Mouse (Mus musculus) spleen, postnatal 0 days (tissue): ENCODE measurements around the gene Tusc2. TPM values are rescaled to one million over a fixed set of nuclear protein-coding genes. Genes with fewer than 3 reads are reported as not detected.

Experiments
- polyA plus RNA-seq: library from polyadenylated mRNA; unstranded; fragments of >200 nt; fragmentation: Nextera tagmentation; extraction: Ambion mirVana; gene quantifications from 2 replicates; pipeline ENCODE4 v1.2.1, GENCODE M21; 2015

The Tusc2 gene
- 38.6 and 39.5 TPM in 2 replicates for polyA plus RNA-seq

DNA sequence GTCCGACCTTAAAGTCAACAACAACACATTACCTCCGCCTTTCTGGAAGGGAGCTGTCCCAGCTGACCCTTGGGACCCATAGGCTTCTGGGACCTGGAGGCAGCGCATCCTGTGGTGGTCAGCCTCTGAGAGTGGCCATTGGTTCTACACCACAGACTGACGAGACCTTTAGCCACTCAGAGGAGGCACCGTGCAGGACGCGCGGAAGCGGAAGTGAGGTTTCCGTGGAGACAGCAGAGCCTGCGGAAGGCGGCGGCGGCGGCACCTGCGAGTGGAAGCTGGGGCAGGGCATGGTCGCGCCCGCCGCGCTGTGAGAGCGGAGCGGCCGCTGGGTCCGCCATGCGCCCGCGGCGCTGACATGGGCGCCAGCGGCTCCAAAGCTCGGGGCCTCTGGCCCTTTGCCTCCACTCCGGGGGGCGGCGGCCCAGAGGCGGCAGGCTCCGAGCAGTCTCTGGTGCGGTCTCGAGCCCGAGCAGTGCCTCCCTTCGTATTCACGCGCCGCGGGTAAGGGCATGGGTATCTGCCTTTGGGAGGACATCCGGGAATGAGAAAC lies at the start of gene Tusc2:
TSS of gene Tusc2 (plus strand) at position 227 of the 553 bp plus-strand sequence.

DNA sequence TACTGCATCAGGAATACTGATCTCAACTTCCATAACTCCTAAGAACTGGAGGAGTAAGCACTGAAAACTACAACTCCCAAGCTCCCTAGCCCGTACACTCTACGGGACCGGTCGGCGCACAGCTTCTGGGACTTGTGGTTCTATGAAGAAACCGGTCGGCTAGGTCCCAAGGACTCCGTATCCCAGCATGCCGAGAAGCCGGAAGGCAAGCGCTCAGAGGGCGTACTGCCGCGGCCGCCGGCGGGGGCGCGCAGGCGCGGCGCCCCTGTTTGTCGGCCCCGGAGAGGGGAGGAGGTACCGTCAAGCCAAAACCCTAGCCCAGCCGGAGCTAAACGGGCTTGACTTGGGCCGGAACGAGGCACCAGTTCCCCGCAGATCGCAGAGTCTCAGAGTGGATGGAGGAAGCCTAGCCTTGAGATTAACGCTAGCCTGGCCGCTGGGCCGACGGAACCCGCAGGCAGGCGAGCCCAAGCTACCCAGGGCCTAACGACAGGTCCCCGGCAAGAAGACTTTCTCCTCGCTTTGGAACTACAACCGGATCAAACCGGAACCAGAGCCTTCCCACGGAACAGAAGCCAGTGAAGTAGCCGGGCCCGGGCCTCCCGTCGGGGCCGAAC lies 29.2 kb upstream of the Tusc2 start, which contains the start of gene Tmem115:
TSS of gene Tmem115 (plus strand) at position 155 of the 617 bp plus-strand sequence.

DNA sequence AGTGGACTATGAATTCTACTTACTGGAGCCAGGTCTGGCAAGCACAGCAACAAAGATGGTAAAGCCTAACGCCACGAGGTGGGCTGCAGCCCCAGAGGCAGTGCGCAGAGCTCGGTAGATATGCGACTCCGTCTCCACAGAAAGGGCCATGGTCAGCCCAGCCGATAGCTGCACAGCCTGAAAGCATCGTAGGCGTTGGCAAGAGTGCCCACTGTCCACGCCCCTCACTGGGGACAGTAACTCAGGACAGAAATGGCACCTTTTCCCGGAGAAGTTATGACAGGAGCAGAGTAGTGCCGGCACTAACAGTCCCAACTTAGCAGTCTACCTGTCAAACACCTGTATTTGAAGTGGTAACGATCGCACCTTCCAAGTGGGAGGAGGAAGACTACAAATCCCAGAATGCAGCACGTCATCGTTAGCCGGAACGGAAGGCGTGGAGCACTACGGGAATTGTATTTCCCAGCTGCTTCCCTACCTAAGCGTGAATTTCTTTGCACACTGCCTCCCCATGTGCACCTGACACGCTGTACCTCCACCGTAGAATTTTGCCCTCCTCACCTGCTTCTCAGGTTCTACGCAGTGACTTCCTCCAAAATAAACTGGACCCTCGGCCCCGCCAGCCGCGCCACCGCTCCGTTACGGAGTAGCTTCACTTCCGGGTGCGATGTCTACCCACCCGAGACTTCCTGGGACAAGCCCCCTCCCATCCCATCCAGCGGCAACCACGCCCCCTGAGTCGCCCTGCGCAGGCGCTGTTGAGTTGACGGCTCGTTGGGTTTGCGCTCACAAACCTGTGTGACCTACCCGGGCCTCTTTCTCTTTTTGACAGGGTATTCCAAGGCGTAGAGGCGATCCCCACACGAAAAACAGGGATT lies 21.3 kb upstream of the Tusc2 start, which contains the start of the genes Cyb561d2 and Nprl2:
TSS of gene Cyb561d2 (minus strand) at position 720 of the 878 bp plus-strand sequence.
TSS of gene Nprl2 (plus strand) at position 753 of the 878 bp plus-strand sequence.

DNA sequence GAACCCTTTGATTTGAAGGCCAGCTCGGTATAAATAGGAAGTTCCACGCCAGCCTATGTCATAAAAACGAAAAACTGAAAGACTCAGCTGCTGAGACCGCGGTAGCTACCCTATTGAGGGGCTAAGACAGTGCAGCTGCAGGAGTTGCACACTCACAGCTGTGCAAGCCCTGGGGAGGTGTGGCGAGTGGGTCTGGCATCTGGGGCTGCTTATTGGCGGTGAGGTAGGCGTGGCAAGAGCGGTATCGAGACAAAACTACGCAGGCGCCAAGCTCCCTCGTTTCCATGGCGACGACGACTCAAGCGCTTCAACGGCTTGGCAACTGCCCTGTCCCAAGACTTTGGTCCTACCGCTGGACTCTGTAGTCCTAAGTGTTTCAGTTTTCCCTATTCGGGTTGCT lies 16.0 kb upstream of the Tusc2 start, which contains the start of gene Zmynd10:
TSS of gene Zmynd10 (plus strand) at position 273 of the 400 bp plus-strand sequence.

DNA sequence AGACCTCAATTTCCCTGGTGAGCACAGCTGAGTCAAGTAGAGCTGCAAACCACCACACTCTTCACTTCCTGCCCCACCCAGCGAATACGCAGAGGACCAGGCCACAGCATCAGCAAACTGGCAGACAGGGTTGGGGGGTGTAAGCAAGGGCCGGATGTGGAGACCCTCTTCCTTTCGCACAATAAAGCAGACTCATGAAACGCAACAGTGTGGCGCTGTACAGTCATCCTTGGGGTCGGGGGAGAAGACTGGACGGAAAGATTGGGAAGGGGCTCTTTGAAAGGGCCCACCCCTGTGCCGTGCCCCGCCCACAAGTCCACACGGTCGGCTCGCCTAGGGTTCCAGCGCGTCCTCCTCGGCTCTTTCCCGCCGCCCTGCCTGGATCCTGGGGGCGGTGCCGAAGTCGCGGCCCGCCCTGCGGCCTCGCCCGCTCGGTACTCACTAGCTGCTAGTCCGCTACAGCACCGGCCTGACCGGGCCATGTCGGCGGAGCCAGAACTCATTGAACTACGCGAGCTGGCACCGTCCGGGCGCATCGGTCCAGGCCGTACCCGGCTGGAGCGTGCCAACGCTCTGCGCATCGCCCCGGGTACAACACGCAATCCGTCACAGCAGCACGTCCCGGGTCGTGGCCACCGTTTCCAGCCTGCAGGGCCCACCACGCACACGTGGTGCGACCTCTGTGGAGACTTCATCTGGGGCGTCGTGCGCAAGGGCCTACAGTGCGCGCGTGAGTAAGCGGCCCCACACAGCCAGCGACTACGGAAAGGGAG lies 11.8 kb upstream of the Tusc2 start, which contains the start of gene Rassf1:
TSS of gene Rassf1 (plus strand) at position 439 of the 773 bp plus-strand sequence.

DNA sequence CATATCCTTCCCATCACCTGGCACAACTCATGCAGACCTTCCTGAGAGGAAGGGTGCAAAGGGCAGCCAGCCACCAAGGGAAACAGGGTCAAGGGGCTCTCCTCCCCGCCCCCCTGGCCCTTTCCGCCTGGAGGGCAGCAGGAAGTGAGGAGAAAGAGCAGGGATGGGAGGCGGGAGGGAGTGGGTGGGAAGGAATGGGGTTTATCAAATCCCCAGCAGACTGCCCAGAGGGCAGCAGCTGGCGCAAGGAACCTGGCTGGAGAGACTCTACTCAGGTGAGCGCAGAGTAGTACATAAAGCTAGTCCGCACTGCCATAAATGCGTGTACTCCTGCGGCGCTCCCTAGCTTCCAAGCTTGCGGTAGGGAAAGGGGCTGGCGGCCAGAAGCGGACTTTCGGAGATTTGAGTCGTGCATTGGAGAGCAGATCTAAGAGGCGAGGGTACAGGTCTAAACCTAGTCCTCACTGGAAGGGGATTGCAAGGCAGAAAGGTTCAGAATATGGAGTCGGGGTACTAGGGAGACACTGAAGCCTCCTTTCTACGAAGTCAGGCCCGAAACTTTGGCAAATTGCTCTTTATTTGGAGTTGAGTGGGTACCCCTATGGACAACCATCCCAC lies 4.8 kb downstream of the Tusc2 start, which contains the start of gene Hyal2:
TSS of gene Hyal2 (plus strand) at position 244 of the 618 bp plus-strand sequence.

DNA sequence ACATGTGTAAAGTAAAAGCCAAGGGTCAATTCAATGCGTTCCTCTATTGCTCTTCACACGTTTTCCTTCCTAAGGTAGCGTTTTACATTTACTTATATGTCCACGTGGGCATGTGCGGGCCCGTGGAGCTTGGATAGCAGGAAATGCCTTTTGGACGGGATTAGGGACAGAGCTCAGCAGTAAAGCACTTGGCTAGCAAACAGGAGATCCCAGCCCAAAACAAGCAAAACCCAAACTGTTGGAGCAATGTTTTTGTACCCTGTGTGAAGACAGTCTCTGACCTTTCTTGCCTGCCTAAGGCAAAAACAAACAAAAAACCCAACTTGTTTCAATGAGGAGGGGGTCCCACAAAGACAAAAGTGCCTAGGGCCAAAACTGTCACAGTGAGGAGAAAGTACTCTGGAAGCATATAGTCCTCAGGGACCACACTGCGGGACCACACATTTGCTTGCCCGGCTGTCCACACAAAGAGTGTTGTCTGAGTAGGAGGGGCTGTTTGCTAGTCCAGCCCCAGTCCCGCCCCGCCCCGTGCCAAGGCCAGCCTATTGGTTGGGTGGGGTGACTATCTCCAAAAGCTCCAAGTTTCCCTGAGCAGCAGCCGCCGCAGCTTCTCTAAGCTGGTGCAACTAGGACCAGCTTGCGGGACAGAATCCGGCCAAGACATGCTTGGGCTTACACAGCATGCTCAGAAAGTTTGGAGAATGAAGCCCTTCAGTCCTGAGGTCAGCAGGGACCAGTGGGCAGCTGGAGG lies 13.5 kb downstream of the Tusc2 start, which contains the start of gene Hyal1:
TSS of gene Hyal1 (plus strand) at position 571 of the 751 bp plus-strand sequence.

DNA sequence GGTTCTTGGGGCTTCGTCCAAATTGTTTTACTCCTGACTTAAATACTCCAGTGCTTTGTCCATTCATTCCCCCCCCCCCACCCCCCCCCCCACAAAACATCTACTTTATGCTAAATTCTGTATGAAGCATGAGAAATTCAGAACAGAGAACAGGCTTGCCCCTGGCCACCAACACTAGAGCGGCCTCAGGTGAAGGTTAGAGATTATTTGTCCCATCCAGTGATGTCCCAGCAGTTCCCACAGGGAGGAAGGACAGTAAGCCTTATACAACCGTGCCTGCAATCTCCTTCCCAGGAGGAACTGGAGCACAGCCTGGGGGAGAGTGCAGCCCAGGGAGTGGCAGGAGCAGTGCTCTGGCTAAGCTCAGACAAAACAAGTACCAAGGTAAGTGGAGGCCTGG lies 15.5 kb downstream of the Tusc2 start, which contains the start of gene Naa80:
TSS of gene Naa80 (plus strand) at position 301 of the 400 bp plus-strand sequence.

DNA sequence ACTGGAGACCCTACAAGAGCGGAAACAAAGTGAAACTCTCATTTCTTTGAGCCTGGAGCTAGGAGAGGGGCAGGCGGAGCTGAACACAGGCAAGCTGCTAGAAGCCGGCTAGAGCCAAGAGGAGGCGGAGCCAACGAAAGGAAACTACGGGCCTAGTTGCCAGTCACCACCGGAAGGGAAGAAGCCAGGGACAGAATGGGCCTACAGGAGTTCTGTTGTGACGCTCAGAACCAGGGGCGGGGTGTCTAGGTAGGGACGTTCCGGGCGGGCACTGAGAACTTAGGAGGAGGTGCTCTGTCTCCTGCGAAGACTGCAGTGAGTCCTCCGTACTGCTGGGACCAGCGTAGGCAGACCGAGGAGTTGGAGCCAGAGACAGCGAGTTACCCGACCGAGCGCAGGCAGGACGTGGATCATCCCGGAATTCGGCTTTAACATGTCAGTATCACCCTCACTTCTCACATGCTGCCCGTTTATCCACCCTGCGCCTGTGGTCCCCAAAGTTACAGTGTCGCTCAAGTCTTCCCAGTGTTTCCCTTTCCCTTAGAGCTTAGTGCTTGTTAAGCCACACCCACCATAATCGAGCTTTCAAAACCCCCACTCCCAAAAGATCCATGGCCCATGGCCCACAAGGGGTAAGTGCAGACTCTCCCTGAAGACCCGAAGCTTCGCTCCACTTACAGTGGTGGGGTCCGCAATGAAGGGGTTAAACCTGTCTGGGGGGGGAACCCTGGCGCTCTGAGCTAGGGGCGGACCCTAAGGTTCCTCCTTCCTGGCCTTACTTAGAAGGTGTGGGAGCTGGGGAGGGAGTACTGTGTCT lies 17.7 kb downstream of the Tusc2 start, which contains the start of gene Hyal3:
TSS of gene Hyal3 (plus strand) at position 318 of the 817 bp plus-strand sequence.

DNA sequence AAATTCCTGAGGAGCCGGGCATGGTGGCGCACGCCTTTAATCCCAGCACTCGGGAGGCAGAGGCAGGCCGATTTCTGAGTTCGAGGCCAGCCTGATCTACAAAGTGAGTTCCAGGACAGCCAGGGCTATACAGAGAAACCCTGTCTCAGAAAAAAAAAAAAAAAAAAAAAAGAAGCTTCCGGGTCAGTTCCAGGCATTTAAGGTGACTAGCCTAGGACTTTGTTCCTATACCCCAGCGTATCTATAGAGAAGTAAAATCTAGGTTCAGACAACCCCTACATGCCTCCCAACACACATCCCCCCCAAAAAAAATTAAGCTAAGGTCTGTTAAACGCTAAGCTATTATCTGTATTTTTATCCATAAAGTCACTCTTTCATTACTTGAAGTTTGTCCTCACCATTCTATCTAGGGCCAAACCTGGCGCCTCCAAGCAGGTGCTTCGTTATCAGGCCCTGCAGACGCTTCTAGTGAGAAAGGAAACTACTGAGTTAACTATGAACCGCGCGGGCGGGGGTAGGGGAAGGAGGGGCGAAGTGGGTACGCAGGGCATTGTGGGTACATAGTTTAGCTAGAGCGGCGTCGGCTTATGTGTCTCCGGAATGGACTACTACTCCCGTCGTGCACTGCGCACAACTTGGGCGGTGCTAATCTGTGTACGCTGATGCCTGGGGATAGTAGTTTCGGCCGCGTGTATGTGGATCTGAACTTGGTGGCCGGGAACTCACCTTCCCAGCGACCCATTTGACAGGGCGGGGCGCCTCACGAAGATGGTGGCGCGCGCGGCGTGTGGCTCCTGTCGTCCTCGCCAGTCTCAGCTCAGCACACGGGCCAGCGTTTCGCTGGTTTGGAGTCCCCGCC lies 24.1 kb downstream of the Tusc2 start, which contains the start of gene Ifrd2:
TSS of gene Ifrd2 (plus strand) at position 669 of the 859 bp plus-strand sequence.

DNA sequence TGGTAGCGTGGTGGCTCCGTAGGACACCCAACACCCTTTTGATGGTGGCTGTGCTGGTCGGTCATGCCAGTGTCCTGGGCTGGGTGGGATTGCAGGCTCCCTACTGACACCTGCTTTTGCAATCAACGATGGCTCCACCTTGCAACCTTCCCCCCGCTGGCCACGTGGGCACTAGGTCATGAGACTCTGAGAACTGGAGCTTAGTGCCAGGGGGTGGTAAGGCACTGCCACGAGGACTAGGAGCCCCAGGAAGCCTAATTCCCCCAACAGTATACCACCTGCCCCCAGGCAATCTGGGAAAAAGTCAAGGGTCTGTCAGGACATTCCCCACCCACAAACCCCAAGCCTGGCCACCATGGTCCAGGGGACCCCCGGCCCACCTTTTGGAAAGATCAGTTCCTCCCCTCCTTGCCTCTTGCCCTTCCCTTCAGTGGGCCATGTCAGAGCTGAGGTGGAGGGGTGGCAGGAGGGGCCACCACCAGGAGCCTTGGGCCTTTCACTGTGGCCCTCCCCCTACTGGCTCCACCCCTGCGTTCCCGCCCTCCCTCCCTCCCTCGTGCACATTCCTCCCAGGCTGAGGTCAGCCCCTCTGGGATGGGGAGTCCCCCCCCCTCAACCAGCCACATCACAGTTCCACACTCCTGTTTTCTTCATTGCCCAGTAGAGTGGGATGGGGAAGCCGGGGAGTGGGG lies 45.8 kb downstream of the Tusc2 start, which contains the start of gene Sema3b:
TSS of gene Sema3b (minus strand) at position 489 of the 692 bp plus-strand sequence.

Other genes with a start within 250 kb of the Tusc2 start
- gene Hemk1, start 224.9 kb upstream of the Tusc2 start, polyA plus RNA-seq: 3.8 and 3.9 TPM in 2 replicates
- gene 6430571L13Rik, start 222.7 kb upstream of the Tusc2 start, polyA plus RNA-seq: 0.28 TPM in 1 of 2 replicates, not detected in the other
- 0.20 and 0.23 TPM in 2 replicates for gene Cacna2d2, start 163.6 kb upstream of the Tusc2 start, polyA plus RNA-seq
- gene Tmem115, start 29.3 kb upstream of the Tusc2 start, polyA plus RNA-seq: 18.2 and 21.5 TPM in 2 replicates
- gene Cyb561d2, start 21.1 kb upstream of the Tusc2 start, polyA plus RNA-seq: 14.9 and 16.8 TPM in 2 replicates
- gene Nprl2, start 21.0 kb upstream of the Tusc2 start, polyA plus RNA-seq: 12.4 and 12.5 TPM in 2 replicates
- not detected in 2 replicates for gene Zmynd10, start 16.0 kb upstream of the Tusc2 start, polyA plus RNA-seq
- 32.9 and 34.1 TPM in 2 replicates for gene Rassf1, start 11.7 kb upstream of the Tusc2 start, polyA plus RNA-seq
- gene Hyal2, start 4.7 kb downstream of the Tusc2 start, polyA plus RNA-seq: 28.4 and 28.8 TPM in 2 replicates
- gene Hyal1, start 13.7 kb downstream of the Tusc2 start, polyA plus RNA-seq: 6.8 and 6.9 TPM in 2 replicates
- 18.5 and 20.0 TPM in 2 replicates for gene Naa80, start 15.6 kb downstream of the Tusc2 start, polyA plus RNA-seq
- 1.8 and 2.4 TPM in 2 replicates for gene Hyal3, start 17.6 kb downstream of the Tusc2 start, polyA plus RNA-seq
- gene Ifrd2, start 24.4 kb downstream of the Tusc2 start, polyA plus RNA-seq: 146 and 158 TPM in 2 replicates
- gene Sema3b, start 46.0 kb downstream of the Tusc2 start, polyA plus RNA-seq: 1.2 TPM in 2 replicates
- gene Gnai2, start 72.1 kb downstream of the Tusc2 start, polyA plus RNA-seq: 287 and 324 TPM in 2 replicates
- 0.54 and 0.63 TPM in 2 replicates for gene Slc38a3, start 106.3 kb downstream of the Tusc2 start, polyA plus RNA-seq
- 1.5 and 2.1 TPM in 2 replicates for gene Gnat1, start 116.5 kb downstream of the Tusc2 start, polyA plus RNA-seq
- 4.4 and 6.3 TPM in 2 replicates for gene Sema3f, start 147.2 kb downstream of the Tusc2 start, polyA plus RNA-seq
- gene Rbm5, start 207.7 kb downstream of the Tusc2 start, polyA plus RNA-seq: 86.8 and 98.0 TPM in 2 replicates